Mouse (Mus musculus): ENCODE measurements around the gene Lrrfip2. TPM values are rescaled to one million over a fixed set of nuclear protein-coding genes. Genes with fewer than 3 reads are reported as not detected.

Gene Lrrfip2
- polyA plus RNA-seq, 1 experiment from 2014 or later: 18.5 TPM

- WGBS (ENCODE audit: insufficient replicate concordance): under 1% methylated on average over 32 of the region's 32 CpGs
- Histone ChIP-seq H3K27me3 (ENCODE audit: insufficient read depth, low read length) (no peaks in the 10 kb centered on the region), H3K4me1 (ENCODE audit: insufficient read depth) (peaks cover 29% of the 10 kb centered on the region), H3K4me3 (ENCODE audit: low read depth, low read length) (peak overlapping the region; percentile 79), H3K4me2 (ENCODE audit: low read depth, low read length) (peak overlapping the region; percentile 75), H3K36me3 (replicated peaks; ENCODE audit: insufficient read depth, low read length) (peaks cover 23% of the 10 kb centered on the region), H3K9ac (replicated peaks) (peak overlapping the region; percentile 75), H3K27ac (ENCODE audit: low read depth) (peak overlapping the region; percentile 94), H3K9me3 (ENCODE audit: low read length) (no peaks in the 10 kb centered on the region)
- DNase-seq: no peak
- ATAC-seq: peak; percentile 47
- TF ChIP-seq CTCF (IDR thresholded peaks at IDR 0.05; ENCODE audit: low read depth): no peak
- TF ChIP-seq EP300 (IDR thresholded peaks at IDR 0.05; ENCODE audit: low read depth): no peak
These were observed 153.7 kb downstream of the Lrrfip2 start for GRCm38 (mm10) chr9:111271056-111271433.

- under 1% methylated on average over 61 of the region's 64 CpGs for whole genome bisulfite sequencing (ENCODE audit: insufficient replicate concordance)
These were observed 154.2 kb downstream of the Lrrfip2 start, which contains the start of the genes Mlh1 and Epm2aip1 for GRCm38 (mm10) chr9:111271434-111272160. Mlh1 (minus strand) TSS chr9:111271791. Epm2aip1 (plus strand) TSS chr9:111271929.

GRCm38 (mm10) chr9:111272356-111272755, 155.0 kb downstream of the Lrrfip2 start:
- H3K27me3 ChIP-seq (ENCODE audit: insufficient read depth, low read length): no peaks in the 10 kb centered on the region
- ATAC-seq: no peak
- H3K27ac ChIP-seq (ENCODE audit: low read depth): peak overlapping the region; percentile 94
- peaks cover 26% of the 10 kb centered on the region for H3K36me3 ChIP-seq (replicated peaks; ENCODE audit: insufficient read depth, low read length)
- H3K4me2 ChIP-seq (ENCODE audit: low read depth, low read length): peak overlapping the region; percentile 82
- peak overlapping the region; percentile 87 for H3K9ac ChIP-seq (replicated peaks)
- DNase-seq: no peak
- H3K4me1 ChIP-seq (ENCODE audit: insufficient read depth): peaks cover 36% of the 10 kb centered on the region
- H3K4me3 ChIP-seq (ENCODE audit: low read depth, low read length): peak overlapping the region; percentile 79
- TF ChIP-seq EP300 (IDR thresholded peaks at IDR 0.05; ENCODE audit: low read depth) (no peak), CTCF (IDR thresholded peaks at IDR 0.05; ENCODE audit: low read depth) (no peak)
- 5% methylated on average over 19 of the region's 19 CpGs for WGBS (ENCODE audit: insufficient replicate concordance)
- no peaks in the 10 kb centered on the region for H3K9me3 ChIP-seq (ENCODE audit: low read length)

More at GRCm38 (mm10) chr9:111271434-111272160, 154.2 kb downstream of the Lrrfip2 start, which contains the start of the genes Mlh1 and Epm2aip1:
- Histone ChIP-seq H3K4me1 (ENCODE audit: insufficient read depth) (peaks cover 35% of the 10 kb centered on the region), H3K4me3 (ENCODE audit: low read depth, low read length) (peak within 1 kb of the TSS; percentile 79), H3K9me3 (ENCODE audit: low read length) (no peaks in the 10 kb centered on the region), H3K36me3 (replicated peaks; ENCODE audit: insufficient read depth, low read length) (peaks cover 26% of the 10 kb centered on the region), H3K9ac (replicated peaks) (peak within 1 kb of the TSS; percentile 87), H3K27ac (ENCODE audit: low read depth) (peak within 1 kb of the TSS; percentile 94), H3K27me3 (ENCODE audit: insufficient read depth, low read length) (no peaks in the 10 kb centered on the region), H3K4me2 (ENCODE audit: low read depth, low read length) (peak within 1 kb of the TSS; percentile 82)
- peak; percentile 96 for ATAC-seq
- TF ChIP-seq CTCF (IDR thresholded peaks at IDR 0.05; ENCODE audit: low read depth) (0 out of 2 replicates have a peak, but pooled peaks have one; percentile 14), EP300 (IDR thresholded peaks at IDR 0.05; ENCODE audit: low read depth) (no peak)
- peak; percentile 98 for DNase-seq

GRCm38 (mm10) chr9:111272996-111273785, 155.8 kb downstream of the Lrrfip2 start:
- no peaks in the 10 kb centered on the region for H3K9me3 ChIP-seq (ENCODE audit: low read length)
- TF ChIP-seq CTCF (IDR thresholded peaks at IDR 0.05; ENCODE audit: low read depth): no peak
- no peak for TF ChIP-seq EP300 (IDR thresholded peaks at IDR 0.05; ENCODE audit: low read depth)
- H3K36me3 ChIP-seq (replicated peaks; ENCODE audit: insufficient read depth, low read length): peaks cover 26% of the 10 kb centered on the region
- no peaks in the 10 kb centered on the region for H3K27me3 ChIP-seq (ENCODE audit: insufficient read depth, low read length)
- H3K4me2 ChIP-seq (ENCODE audit: low read depth, low read length): peak overlapping the region; percentile 82
- ATAC-seq: no peak
- DNase-seq: no peak
- H3K27ac ChIP-seq (ENCODE audit: low read depth): peak overlapping the region; percentile 94; the same call in 1 of the 2 replicates
- 47% methylated on average over 15 of the region's 15 CpGs for WGBS (ENCODE audit: insufficient replicate concordance)
- peaks cover 36% of the 10 kb centered on the region for H3K4me1 ChIP-seq (ENCODE audit: insufficient read depth)
- peak overlapping the region; percentile 87 for H3K9ac ChIP-seq (replicated peaks)
- H3K4me3 ChIP-seq (ENCODE audit: low read depth, low read length): peak overlapping the region; percentile 79

- Histone ChIP-seq H3K4me3 (ENCODE audit: low read depth, low read length) (peak overlapping the region; percentile 79), H3K9me3 (ENCODE audit: low read length) (no peaks in the 10 kb centered on the region), H3K4me1 (ENCODE audit: insufficient read depth) (peaks cover 36% of the 10 kb centered on the region), H3K4me2 (ENCODE audit: low read depth, low read length) (peak overlapping the region; percentile 82), H3K27me3 (ENCODE audit: insufficient read depth, low read length) (no peaks in the 10 kb centered on the region), H3K36me3 (replicated peaks; ENCODE audit: insufficient read depth, low read length) (peaks cover 33% of the 10 kb centered on the region), H3K27ac (ENCODE audit: low read depth) (no peak overlapping the region), H3K9ac (replicated peaks) (peak overlapping the region; percentile 5)
- WGBS (ENCODE audit: insufficient replicate concordance): 67% methylated on average over 1 of the region's 1 CpGs
- DNase-seq: no peak
- ATAC-seq: no peak
- TF ChIP-seq EP300 (IDR thresholded peaks at IDR 0.05; ENCODE audit: low read depth): no peak
- no peak for TF ChIP-seq CTCF (IDR thresholded peaks at IDR 0.05; ENCODE audit: low read depth)
These were observed 156.6 kb downstream of the Lrrfip2 start for GRCm38 (mm10) chr9:111273958-111274357.

GRCm38 (mm10) chr9:111275156-111275555, 157.8 kb downstream of the Lrrfip2 start:
- no peak for TF ChIP-seq EP300 (IDR thresholded peaks at IDR 0.05; ENCODE audit: low read depth)
- TF ChIP-seq CTCF (IDR thresholded peaks at IDR 0.05; ENCODE audit: low read depth): no peak
- Histone ChIP-seq H3K4me1 (ENCODE audit: insufficient read depth) (peaks cover 31% of the 10 kb centered on the region), H3K9ac (replicated peaks) (0 out of 2 replicates have a peak overlapping the region, but pooled peaks have one; percentile 39)

More at GRCm38 (mm10) chr9:111275156-111275555, 157.8 kb downstream of the Lrrfip2 start:
- ATAC-seq: no peak
- Histone ChIP-seq H3K4me3 (ENCODE audit: low read depth, low read length) (peak overlapping the region; percentile 79), H3K4me2 (ENCODE audit: low read depth, low read length) (peak overlapping the region; percentile 82), H3K36me3 (replicated peaks; ENCODE audit: insufficient read depth, low read length) (peaks cover 38% of the 10 kb centered on the region), H3K9me3 (ENCODE audit: low read length) (no peaks in the 10 kb centered on the region), H3K27me3 (ENCODE audit: insufficient read depth, low read length) (no peaks in the 10 kb centered on the region), H3K27ac (ENCODE audit: low read depth) (no peak overlapping the region)
- WGBS (ENCODE audit: insufficient replicate concordance): 26% methylated on average over 1 of the region's 1 CpGs
- DNase-seq: peak; percentile 18

Other genes with a start within 250 kb of the Lrrfip2 start
- gene Als2cl, start 237.7 kb upstream of the Lrrfip2 start, polyA plus RNA-seq (2015; fragmentation: Nextera tagmentation; extraction: Ambion mirVana): 2.2 TPM in 2 replicates
- gene Tmie, start 237.5 kb upstream of the Lrrfip2 start, polyA plus RNA-seq (2015; fragmentation: Nextera tagmentation; extraction: Ambion mirVana): 5.4 and 6.0 TPM in 2 replicates
- gene Fam240a, start 200.7 kb upstream of the Lrrfip2 start, polyA plus RNA-seq (2015; fragmentation: Nextera tagmentation; extraction: Ambion mirVana): not detected in 2 replicates
- gene Tdgf1, start 171.4 kb upstream of the Lrrfip2 start, polyA plus RNA-seq (2015; fragmentation: Nextera tagmentation; extraction: Ambion mirVana): not detected in 2 replicates
- gene Lrrc2, start 166.0 kb upstream of the Lrrfip2 start, polyA plus RNA-seq (2015; fragmentation: Nextera tagmentation; extraction: Ambion mirVana): 0.13 and 0.38 TPM in 2 replicates
- 11.6 and 14.6 TPM in 2 replicates for gene Rtp3, start 127.0 kb upstream of the Lrrfip2 start, polyA plus RNA-seq (2015; fragmentation: Nextera tagmentation; extraction: Ambion mirVana)
- gene Ltf, start 98.3 kb upstream of the Lrrfip2 start, polyA plus RNA-seq (2015; fragmentation: Nextera tagmentation; extraction: Ambion mirVana): 235 and 247 TPM in 2 replicates
- 7.4 and 8.4 TPM in 2 replicates for gene Ccrl2, start 60.1 kb upstream of the Lrrfip2 start, polyA plus RNA-seq (2015; fragmentation: Nextera tagmentation; extraction: Ambion mirVana)
- gene Mlh1, start 154.2 kb downstream of the Lrrfip2 start, polyA plus RNA-seq (2015; fragmentation: Nextera tagmentation; extraction: Ambion mirVana): 9.8 and 10.1 TPM in 2 replicates
- 4.4 and 5.2 TPM in 2 replicates for gene Epm2aip1, start 154.3 kb downstream of the Lrrfip2 start, polyA plus RNA-seq (2015; fragmentation: Nextera tagmentation; extraction: Ambion mirVana)
- 0.02 TPM in 1 of 2 replicates, not detected in the other for gene Trank1, start 194.1 kb downstream of the Lrrfip2 start, polyA plus RNA-seq (2015; fragmentation: Nextera tagmentation; extraction: Ambion mirVana)